Mouse (Mus musculus) CH12.LX (cell line): ENCODE measurements around the gene Kcnip4. TPM values are rescaled to one million over a fixed set of nuclear protein-coding genes. Genes with fewer than 3 reads are reported as not detected.

ENCODE experiments used
- DNase-seq: peaks from one replicate; pipeline ENCODE4 v3.0.0-alpha.2; 2013; ENCODE audit errors: extremely low read depth
- H3K27ac ChIP-seq: 2 replicates; pipeline ENCODE4 v1.5.1; 2012; ENCODE audit warnings: low read depth, mild to moderate bottlenecking, control low read depth, moderate library complexity; ENCODE audit not compliant: insufficient read depth
- H3K27me3 ChIP-seq: replicated peaks from 2 replicates; pipeline ENCODE3; 2012; ENCODE audit warnings: inconsistent platforms
- H3K36me3 ChIP-seq, 2 experiments: replicated peaks in 1 of 2; 2 replicates each; pipeline versions ENCODE3 to v1.6.1; 2012; ENCODE audit warnings: inconsistent platforms in 1 of 2, low read length in 1 of 2, mild to moderate bottlenecking in 1 of 2, mixed read lengths in 1 of 2, moderate library complexity in 1 of 2; ENCODE audit not compliant: control insufficient read depth in 1 of 2, insufficient read depth in 1 of 2
- H3K4me1 ChIP-seq, 2 experiments: 2 replicates each; pipeline ENCODE4 v1.6.1; 2012; ENCODE audit warnings: inconsistent platforms in 1 of 2, moderate library complexity in 1 of 2; ENCODE audit not compliant: insufficient read depth in 2 of 2, control insufficient read depth in 1 of 2
- H3K4me2 ChIP-seq: 2 replicates; pipeline ENCODE4 v1.6.1; 2012; ENCODE audit warnings: low read depth, mild to moderate bottlenecking, control low read depth; ENCODE audit not compliant: poor library complexity, insufficient read depth, severe bottlenecking
- H3K4me3 ChIP-seq, 3 experiments: fragments of 150-350 bp in 1 of 3; sonication (generic) in 1 of 3; replicated peaks in 1 of 3; 2 replicates each; pipeline versions ENCODE3 to v1.5.1; 2011 to 2012; ENCODE audit warnings: low read depth in 2 of 3, low read length in 2 of 3, mild to moderate bottlenecking in 2 of 3, moderate library complexity in 2 of 3, control low read depth in 1 of 3, improper control_type of control experiment in 1 of 3, inconsistent platforms in 1 of 3, mixed read lengths in 1 of 3; ENCODE audit not compliant: poor library complexity in 1 of 3
- H3K79me2 ChIP-seq: replicated peaks from 2 replicates; pipeline ENCODE4 v1.6.1; 2012; ENCODE audit warnings: mild to moderate bottlenecking, moderate library complexity; ENCODE audit not compliant: control insufficient read depth, poor library complexity, insufficient read depth, severe bottlenecking; ENCODE audit errors: extremely low read depth
- H3K9ac ChIP-seq: 2 replicates; pipeline ENCODE4 v1.6.1; 2012; ENCODE audit warnings: low read depth, mild to moderate bottlenecking, control low read depth, moderate library complexity; ENCODE audit not compliant: insufficient read depth
- H3K9me3 ChIP-seq: replicated peaks from 2 replicates; pipeline ENCODE3; 2012; ENCODE audit warnings: low read length, inconsistent platforms, mixed read lengths
- BHLHE40 ChIP-seq: IDR thresholded peaks from 2 replicates; pipeline ENCODE4 v1.6.1; 2011; ENCODE audit warnings: mild to moderate bottlenecking, low read depth, low read length, improper control_type of control experiment
- CTCF ChIP-seq, 2 experiments: IDR thresholded peaks in 1 of 2; conservative IDR thresholded peaks in 1 of 2; 2 replicates each; pipeline ENCODE4 v1.5.1; 2011 to 2012; ENCODE audit warnings: low read depth in 2 of 2, low read length in 2 of 2, improper control_type of control experiment in 1 of 2, inconsistent platforms in 1 of 2, mild to moderate bottlenecking in 1 of 2, moderate library complexity in 1 of 2
- ELF1 ChIP-seq: IDR thresholded peaks from 2 replicates; pipeline ENCODE4 v1.6.1; 2014; ENCODE audit warnings: low read depth, mild to moderate bottlenecking, inconsistent platforms, low read length, improper control_type of control experiment
- EP300 ChIP-seq: IDR thresholded peaks from 2 replicates; pipeline ENCODE4 v1.6.1; 2011; ENCODE audit warnings: low read length, improper control_type of control experiment
- HCFC1 ChIP-seq: IDR thresholded peaks from 2 replicates; pipeline ENCODE4 v1.6.1; 2012; ENCODE audit warnings: low read depth, mild to moderate bottlenecking, inconsistent platforms, low read length, improper control_type of control experiment
- IRF4 ChIP-seq: IDR thresholded peaks from 2 replicates; pipeline ENCODE4 v1.6.1; 2014; ENCODE audit warnings: low read depth, mild to moderate bottlenecking, inconsistent platforms, low read length, improper control_type of control experiment
- JUN ChIP-seq: IDR thresholded peaks from 2 replicates; pipeline ENCODE4 v1.6.1; 2011; ENCODE audit warnings: low read depth, mild to moderate bottlenecking, low read length, improper control_type of control experiment, moderate library complexity; ENCODE audit not compliant: insufficient read depth
- JUND ChIP-seq: conservative IDR thresholded peaks from 2 replicates; pipeline ENCODE4 v1.6.1; 2011; ENCODE audit warnings: low read depth, low read length, improper control_type of control experiment
- KAT2A ChIP-seq: IDR thresholded peaks from 2 replicates; pipeline ENCODE4 v1.6.1; 2012; ENCODE audit warnings: low read length, improper control_type of control experiment, inconsistent platforms; ENCODE audit not compliant: insufficient replicate concordance
- MAFK ChIP-seq: IDR thresholded peaks from 2 replicates; pipeline ENCODE4 v1.6.1; 2011; ENCODE audit warnings: low read length, improper control_type of control experiment; ENCODE audit not compliant: insufficient replicate concordance
- MAZ ChIP-seq: IDR thresholded peaks from 2 replicates; pipeline ENCODE4 v1.6.1; 2012; ENCODE audit warnings: low read depth, mild to moderate bottlenecking, inconsistent platforms, low read length, improper control_type of control experiment, moderate library complexity
- MEF2A ChIP-seq: IDR thresholded peaks from 2 replicates; pipeline ENCODE4 v1.6.1; 2014; ENCODE audit warnings: low read depth, mild to moderate bottlenecking, inconsistent platforms, low read length, improper control_type of control experiment, borderline replicate concordance
- NELFE ChIP-seq: IDR thresholded peaks from 2 replicates; pipeline ENCODE4 v1.6.1; 2011; ENCODE audit warnings: low read depth, low read length, improper control_type of control experiment
- NRF1 ChIP-seq: IDR thresholded peaks from 2 replicates; pipeline ENCODE4 v1.6.1; 2014; ENCODE audit warnings: low read depth, mild to moderate bottlenecking, inconsistent platforms, low read length, improper control_type of control experiment, moderate library complexity
- POLR2A ChIP-seq: IDR thresholded peaks from 2 replicates; pipeline ENCODE4 v1.6.1; 2011; ENCODE audit warnings: low read depth, mild to moderate bottlenecking, improper control_type of control experiment, low read length
- RAD21 ChIP-seq: IDR thresholded peaks from 2 replicates; pipeline ENCODE4 v1.6.1; 2011; ENCODE audit warnings: low read depth, mild to moderate bottlenecking, low read length, improper control_type of control experiment, moderate library complexity
- RCOR1 ChIP-seq: conservative IDR thresholded peaks from 2 replicates; pipeline ENCODE4 v1.6.1; 2012; ENCODE audit warnings: low read depth, mild to moderate bottlenecking, inconsistent platforms, low read length, improper control_type of control experiment
- SIN3A ChIP-seq: IDR thresholded peaks from 2 replicates; pipeline ENCODE4 v1.6.1; 2012; ENCODE audit warnings: low read length, improper control_type of control experiment, inconsistent platforms
- USF1 ChIP-seq: IDR thresholded peaks from 2 replicates; pipeline ENCODE4 v1.6.1; 2014; ENCODE audit warnings: low read depth, mild to moderate bottlenecking, inconsistent platforms, low read length, improper control_type of control experiment
- USF2 ChIP-seq: conservative IDR thresholded peaks from 2 replicates; pipeline ENCODE4 v1.6.1; 2011; ENCODE audit warnings: low read depth, low read length, improper control_type of control experiment
- ZNF384 ChIP-seq: IDR thresholded peaks from 2 replicates; pipeline ENCODE4 v1.6.1; 2012; ENCODE audit warnings: low read depth, low read length, improper control_type of control experiment, inconsistent platforms
- dilution Hi-C: fragments of 300-500 bp; cut with MboI; formaldehyde crosslinking; loops from 2 replicates; pipeline ENCODE4 v1.14.3; 2020; ENCODE audit warnings: low sequenced_read_pairs; ENCODE audit not compliant: extremely low pct_unique_long_range_greater_than_20kb, extremely low pct_ligation_motif_present
- in situ Hi-C: fragments of 300-500 bp; cut with MboI; formaldehyde crosslinking; loops from 3 replicates; pipeline ENCODE4 v1.14.3; 2019; ENCODE audit warnings: low sequenced_read_pairs, low pct_ligation_motif_present, low pct_unique_long_range_greater_than_20kb, mixed read lengths
- polyA plus RNA-seq: library from polyadenylated mRNA; unstranded; fragments of >175 nt; gene quantifications from 2 replicates; pipeline ENCODE4 v1.2.1, GENCODE M21; 2012; ENCODE audit warnings: low read depth; ENCODE audit not compliant: insufficient read length
- total RNA-seq, 2 experiments: library from RNA; depleted of rRNA; stranded (reverse); fragments of 300-350 nt in 1 of 2; fragments of >200 nt in 1 of 2; gene quantifications; 2 replicates each; pipeline ENCODE4 v1.2.3; 2012 to 2014

The Kcnip4 gene
- total and polyA plus RNA-seq, 3 experiments: 0.80 TPM; not detected in 2

DNA sequence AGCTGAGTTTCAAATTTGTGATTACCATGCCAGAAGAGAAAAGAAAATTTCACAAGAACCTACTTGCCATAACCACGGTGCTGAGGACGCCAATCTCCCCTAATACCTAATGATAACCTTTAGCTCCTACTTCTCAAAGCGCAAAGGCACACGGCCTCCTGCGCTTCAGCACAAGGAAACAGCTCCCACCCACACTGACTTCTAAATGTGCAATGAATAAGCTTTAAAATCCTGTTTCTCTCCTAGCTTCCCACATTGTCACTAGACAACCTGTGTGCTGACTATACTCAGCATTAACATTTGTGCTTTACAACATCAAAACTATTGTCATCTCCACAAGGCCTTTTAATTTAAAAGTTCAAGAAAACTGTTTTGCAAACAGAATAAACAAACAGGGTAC is 241.3 kb downstream of the Kcnip4 start:
- peaks cover 33% of the 10 kb centered on the region for H3K9me3 ChIP-seq
- no peak for TF ChIP-seq JUND
- no peak for TF ChIP-seq NELFE
- TF ChIP-seq MEF2A: no peak
- TF ChIP-seq SIN3A: no peak
- no peak for TF ChIP-seq EP300
- no peaks in the 10 kb centered on the region for H3K27me3 ChIP-seq
- H3K79me2 ChIP-seq: no peaks in the 10 kb centered on the region
- in situ Hi-C loops (no loop called here), dilution Hi-C loops (no loop called here)
- no peak overlapping the region for H3K9ac ChIP-seq
- DNase-seq: no peak
- no peaks in the 10 kb centered on the region for H3K4me1 ChIP-seq
- H3K4me3 ChIP-seq: no peak overlapping the region
- H3K36me3 ChIP-seq: no peaks in the 10 kb centered on the region
- no peak overlapping the region for H3K27ac ChIP-seq
- H3K4me2 ChIP-seq: no peak overlapping the region

DNA sequence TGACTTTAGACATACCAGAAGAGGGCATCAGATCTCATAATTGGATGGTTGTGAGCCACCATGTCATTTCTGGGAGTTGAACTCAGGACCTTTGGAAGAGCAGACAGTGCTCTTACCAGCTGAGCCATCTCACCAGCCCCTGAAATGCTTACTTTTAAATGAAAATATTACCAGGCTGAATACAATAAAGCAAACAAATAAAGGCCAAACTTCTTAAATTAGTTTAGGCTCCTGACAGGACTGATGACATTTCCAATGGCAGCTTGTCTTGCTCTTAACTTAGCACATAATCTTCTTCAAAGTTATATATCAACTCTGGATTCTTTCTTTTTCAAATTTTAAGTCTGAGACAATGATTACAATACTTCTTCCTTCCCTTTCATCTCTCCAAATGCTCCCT is 252.8 kb downstream of the Kcnip4 start:
- in situ Hi-C loops (no loop called here), dilution Hi-C loops (no loop called here)

DNA sequence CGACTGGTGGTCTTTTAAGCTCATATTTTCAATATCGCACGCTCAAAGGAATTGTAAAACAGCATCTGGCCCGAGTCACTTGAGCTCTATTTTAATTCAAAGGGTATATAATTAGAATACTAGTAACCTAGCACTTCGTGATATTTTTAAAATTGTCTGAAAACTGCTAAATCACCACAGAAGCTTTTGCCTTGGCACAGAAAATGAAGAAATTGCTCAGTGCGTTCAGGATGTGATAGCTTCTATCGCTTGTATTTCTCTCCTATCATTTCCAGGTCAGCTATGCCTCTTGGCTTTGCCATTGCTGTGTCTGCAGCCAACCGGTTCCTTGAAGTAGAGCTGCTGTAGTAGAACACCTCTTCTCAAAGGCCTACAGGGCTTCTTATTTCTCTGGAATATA is 255.9 kb downstream of the Kcnip4 start:
- Histone ChIP-seq H3K9me3 (peaks cover 18% of the 10 kb centered on the region), H3K4me3 (no peak overlapping the region), H3K27me3 (no peaks in the 10 kb centered on the region), H3K4me2 (no peak overlapping the region), H3K4me1 (no peaks in the 10 kb centered on the region), H3K36me3 (no peaks in the 10 kb centered on the region), H3K9ac (no peak overlapping the region), H3K79me2 (no peaks in the 10 kb centered on the region), H3K27ac (no peak overlapping the region)
- DNase-seq: no peak
- in situ Hi-C loops: no loop called here
- dilution Hi-C loops: no loop called here
- TF ChIP-seq BHLHE40 (no peak), RAD21 (no peak), SIN3A (no peak), HCFC1 (no peak), IRF4 (no peak), MAZ (no peak), MAFK (no peak), USF2 (no peak)
- TF ChIP-seq, all 38 proteins: peak for 0

More for the DNA sequence above, 252.8 kb downstream of the Kcnip4 start:
- H3K36me3 ChIP-seq: no peaks in the 10 kb centered on the region
- DNase-seq: no peak
- no peaks in the 10 kb centered on the region for H3K27me3 ChIP-seq
- no peak overlapping the region for H3K27ac ChIP-seq
- H3K4me2 ChIP-seq: no peak overlapping the region
- H3K4me3 ChIP-seq: no peak overlapping the region
- TF ChIP-seq KAT2A: no peak
- TF ChIP-seq NRF1: no peak
- TF ChIP-seq CTCF (conservative IDR thresholded peaks at IDR 0.05 in 1 of 2, IDR thresholded peaks at IDR 0.05 in 1 of 2; ENCODE audit: low read depth in 2 of 2, low read length in 2 of 2): no peak
- TF ChIP-seq POLR2A: no peak
- TF ChIP-seq MAZ: no peak
- no peak for TF ChIP-seq USF1
- TF ChIP-seq JUN: no peak
- TF ChIP-seq RCOR1: no peak
- no peak for TF ChIP-seq SIN3A
- no peak for TF ChIP-seq ELF1
- TF ChIP-seq ZNF384: no peak
- no peak for TF ChIP-seq USF2
- H3K9ac ChIP-seq: no peak overlapping the region
- H3K4me1 ChIP-seq: no peaks in the 10 kb centered on the region
- H3K9me3 ChIP-seq: peaks cover 29% of the 10 kb centered on the region
- H3K79me2 ChIP-seq: no peaks in the 10 kb centered on the region
